Mouse (Mus musculus): ENCODE data around the gene Spata32. TPM values are rescaled to one million over a fixed set of nuclear protein-coding genes. Genes with fewer than 3 reads are reported as not detected.

The Spata32 gene
- total and polyA plus RNA-seq, 2 experiments from 2014 or later = 1.5 to 1.6 TPM

DNA sequence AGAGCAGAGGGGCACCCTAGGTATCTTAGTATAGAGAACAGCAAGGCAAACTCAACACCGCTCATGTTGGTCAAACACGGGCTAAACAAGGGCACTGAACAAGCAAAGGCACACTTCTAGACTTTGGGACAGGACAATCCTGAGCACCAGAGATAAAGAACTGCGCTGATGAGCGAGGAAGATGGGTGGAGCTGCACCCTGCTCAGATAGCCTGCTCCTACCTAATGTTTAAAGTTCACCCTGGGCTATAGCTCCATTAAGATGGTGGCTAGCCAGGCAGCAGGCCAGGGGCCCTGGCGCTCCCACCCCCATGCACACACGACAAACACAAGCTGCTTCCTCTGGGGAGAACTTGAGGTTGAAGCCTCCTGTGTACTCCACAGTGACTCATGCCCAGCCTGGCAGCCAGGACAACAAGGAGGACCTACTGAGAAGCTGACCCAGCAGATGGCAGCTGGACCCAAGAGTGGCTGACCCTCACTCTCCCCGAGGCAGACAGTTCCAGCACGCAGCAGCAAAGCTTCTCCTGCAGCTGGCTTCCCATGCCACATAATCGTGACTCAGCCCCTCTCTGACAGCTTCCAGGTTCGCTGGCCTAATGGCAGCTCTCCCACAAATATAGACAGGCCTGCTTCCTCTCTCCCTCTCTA, 28.0 kb upstream of the Spata32 start:
- Histone ChIP-seq H3K4me1 (ENCODE audit: insufficient read depth, low read length) (peaks cover 33% of the 10 kb centered on the region), H3K27me3 (ENCODE audit: insufficient read depth, low read length) (no peaks in the 10 kb centered on the region)
- DNase-seq (ENCODE audit: low spot score) = peak; percentile 29

DNA sequence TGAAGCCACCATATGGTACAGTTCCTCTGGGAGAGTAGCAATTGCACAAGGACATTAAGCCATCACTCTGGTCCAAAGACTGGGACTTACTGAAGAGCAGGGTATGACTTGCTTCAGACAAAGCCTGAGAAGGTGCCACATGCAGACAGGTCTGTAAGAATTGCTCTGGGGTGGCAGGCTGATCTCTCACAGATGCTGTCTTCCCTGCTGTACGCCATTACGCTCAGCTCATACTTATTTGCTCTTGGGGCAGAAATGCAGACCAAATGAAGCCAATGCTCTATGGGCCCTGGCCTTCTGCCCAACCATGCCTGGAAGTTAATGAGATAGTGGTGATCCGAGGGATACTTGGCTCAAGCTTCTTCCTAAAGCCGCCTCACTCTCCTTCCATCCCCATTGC, 26.6 kb upstream of the Spata32 start:
- Histone ChIP-seq H3K9ac (replicated peaks; ENCODE audit: low read length) (no peak overlapping the region), H3K4me1 (ENCODE audit: insufficient read depth, low read length) (peaks cover 37% of the 10 kb centered on the region), H3K4me3 (ENCODE audit: low read length) (no peak overlapping the region), H3K9me3 (ENCODE audit: low read length) (no peaks in the 10 kb centered on the region), H3K27ac (peak overlapping the region; percentile 68), H3K36me3 (ENCODE audit: insufficient read depth, low read length) (no peaks in the 10 kb centered on the region), H3K4me2 (ENCODE audit: low read depth, low read length) (no peak overlapping the region), H3K27me3 (ENCODE audit: insufficient read depth, low read length) (no peaks in the 10 kb centered on the region)
- ATAC-seq (no peak), DNase-seq (ENCODE audit: low spot score) (peak; percentile 74)
- TF ChIP-seq CTCF (IDR thresholded peaks at IDR 0.05; ENCODE audit: low read depth) = no peak
- WGBS = 41% methylated on average over 4 of the region's 4 CpGs

More for the DNA sequence above, 28.0 kb upstream of the Spata32 start:
- no peak overlapping the region for H3K4me3 ChIP-seq (ENCODE audit: low read length)
- no peak overlapping the region for H3K9ac ChIP-seq (replicated peaks; ENCODE audit: low read length)
- no peaks in the 10 kb centered on the region for H3K36me3 ChIP-seq (ENCODE audit: insufficient read depth, low read length)
- H3K9me3 ChIP-seq (ENCODE audit: low read length) = no peaks in the 10 kb centered on the region
- H3K27ac ChIP-seq = peak overlapping the region; percentile 54
- ATAC-seq = peak; percentile 11; the same call in 1 of the 2 replicates
- no peak for TF ChIP-seq CTCF (IDR thresholded peaks at IDR 0.05; ENCODE audit: low read depth)
- no peak overlapping the region for H3K4me2 ChIP-seq (ENCODE audit: low read depth, low read length)
- 62% methylated on average over 10 of the region's 10 CpGs for WGBS

DNA sequence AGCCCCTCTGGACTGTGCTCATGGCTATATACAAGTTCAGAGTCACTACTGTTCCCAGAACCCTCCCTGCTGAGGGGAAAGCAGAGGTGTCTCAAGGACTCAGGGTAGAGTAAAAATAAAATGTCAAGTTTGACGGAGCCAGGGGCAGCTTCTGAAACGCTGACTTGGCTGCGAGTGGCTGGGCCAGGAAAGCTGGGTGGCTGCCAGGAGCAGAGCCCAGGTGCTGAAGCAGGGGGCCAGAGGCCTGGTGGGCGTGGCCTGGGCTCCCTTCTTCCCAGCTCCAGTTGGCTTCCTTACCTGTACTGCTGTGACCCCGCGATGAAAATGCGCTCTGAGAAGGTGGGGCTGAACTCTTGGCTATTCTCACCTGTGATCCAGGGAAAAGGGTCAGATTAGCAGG, 22.5 kb upstream of the Spata32 start:
- Histone ChIP-seq H3K4me1 (ENCODE audit: insufficient read depth, low read length) (peaks cover 6% of the 10 kb centered on the region; the same call in 1 of the 2 replicates), H3K36me3 (ENCODE audit: insufficient read depth, low read length) (peaks cover 13% of the 10 kb centered on the region; the same call in 1 of the 2 replicates), H3K4me3 (ENCODE audit: low read length) (no peak overlapping the region), H3K27ac (no peak overlapping the region; the same call in 1 of the 2 replicates), H3K27me3 (ENCODE audit: insufficient read depth, low read length) (no peaks in the 10 kb centered on the region), H3K9ac (replicated peaks; ENCODE audit: low read length) (no peak overlapping the region), H3K4me2 (ENCODE audit: low read depth, low read length) (no peak overlapping the region), H3K9me3 (ENCODE audit: low read length) (no peaks in the 10 kb centered on the region)
- no peak for ATAC-seq
- TF ChIP-seq CTCF (IDR thresholded peaks at IDR 0.05; ENCODE audit: low read depth) = no peak
- WGBS = 41% methylated on average over 7 of the region's 7 CpGs
- no peak for DNase-seq (ENCODE audit: low spot score)

DNA sequence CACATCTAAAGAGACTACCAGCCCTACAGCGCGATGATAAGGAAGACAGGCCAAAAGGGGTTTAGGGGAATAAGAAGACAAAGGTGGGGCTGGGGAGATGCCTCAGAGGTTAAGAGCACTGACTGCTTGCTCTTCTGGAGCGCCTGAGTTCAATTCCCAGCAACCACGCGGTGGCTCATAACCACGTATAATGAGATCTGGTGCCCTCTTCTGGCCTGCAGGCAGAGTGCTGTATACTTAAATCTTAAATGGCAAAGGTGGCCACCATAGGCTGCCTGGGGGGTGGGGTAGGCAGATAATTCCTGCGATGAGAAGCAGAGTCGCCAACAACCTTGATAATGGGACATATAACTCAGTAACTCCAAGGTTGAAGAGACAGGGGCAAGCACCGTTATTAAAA, 19.5 kb upstream of the Spata32 start:
- no peaks in the 10 kb centered on the region for H3K27me3 ChIP-seq (ENCODE audit: insufficient read depth, low read length)
- H3K9ac ChIP-seq (replicated peaks; ENCODE audit: low read length) = no peak overlapping the region
- H3K36me3 ChIP-seq (ENCODE audit: insufficient read depth, low read length) = peaks cover 13% of the 10 kb centered on the region; the same call in 1 of the 2 replicates
- H3K4me3 ChIP-seq (ENCODE audit: low read length) = no peak overlapping the region
- DNase-seq (ENCODE audit: low spot score) = no peak
- no peaks in the 10 kb centered on the region for H3K9me3 ChIP-seq (ENCODE audit: low read length)
- 77% methylated on average over 9 of the region's 9 CpGs for WGBS
- ATAC-seq = no peak
- peak; percentile 21; the same call in 1 of the 2 replicates for TF ChIP-seq CTCF (IDR thresholded peaks at IDR 0.05; ENCODE audit: low read depth)
- H3K4me2 ChIP-seq (ENCODE audit: low read depth, low read length) = no peak overlapping the region
- peaks cover 5% of the 10 kb centered on the region; the same call in 1 of the 2 replicates for H3K4me1 ChIP-seq (ENCODE audit: insufficient read depth, low read length)
- H3K27ac ChIP-seq = no peak overlapping the region

DNA sequence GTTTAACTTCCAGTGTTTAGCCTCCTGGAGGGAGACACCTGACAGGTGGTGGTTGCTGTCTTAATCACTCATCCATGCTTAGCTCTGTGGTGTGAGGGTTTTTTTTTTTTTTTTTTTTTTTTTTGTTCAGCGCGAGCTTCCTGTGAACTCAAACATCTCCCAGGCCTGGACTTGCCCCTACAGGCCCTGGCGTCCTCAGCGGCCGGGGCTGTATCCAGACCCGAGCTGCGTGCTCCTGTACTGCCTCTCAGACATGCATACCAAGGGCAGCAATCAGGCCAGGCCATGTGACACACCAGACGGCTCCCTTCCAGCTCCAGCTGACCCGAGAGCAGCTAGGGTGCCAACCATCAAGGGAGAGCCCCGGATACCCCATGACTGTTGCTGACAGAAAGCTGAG, 18.7 kb upstream of the Spata32 start:
- TF ChIP-seq CTCF (IDR thresholded peaks at IDR 0.05; ENCODE audit: low read depth) = no peak

DNA sequence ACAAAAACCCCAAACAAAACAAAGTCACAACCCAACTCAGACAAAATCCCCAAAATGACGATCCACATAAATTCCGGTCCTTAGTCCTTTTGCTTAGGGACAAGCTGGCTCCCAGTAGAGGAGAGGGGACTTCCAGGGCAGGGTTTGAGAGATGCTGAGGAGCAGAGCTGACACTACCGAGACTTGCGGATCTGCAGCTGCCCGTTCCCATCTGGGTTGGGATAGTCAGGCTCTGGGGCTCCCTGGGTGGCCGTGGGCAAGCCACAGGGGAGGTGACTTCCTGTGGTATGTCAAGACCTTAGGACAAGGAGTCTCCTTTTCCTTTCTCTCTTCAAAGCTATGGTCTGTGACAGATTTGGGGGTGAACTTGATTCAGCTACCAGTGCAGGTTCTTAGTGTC, 18.2 kb upstream of the Spata32 start:
- no peak for TF ChIP-seq CTCF (IDR thresholded peaks at IDR 0.05; ENCODE audit: low read depth)
- no peak for ATAC-seq
- H3K4me1 ChIP-seq (ENCODE audit: insufficient read depth, low read length) = peaks cover 5% of the 10 kb centered on the region; the same call in 1 of the 2 replicates
- H3K4me3 ChIP-seq (ENCODE audit: low read length) = no peak overlapping the region
- no peaks in the 10 kb centered on the region for H3K27me3 ChIP-seq (ENCODE audit: insufficient read depth, low read length)
- WGBS = 80% methylated on average over 6 of the region's 6 CpGs
- no peak overlapping the region for H3K4me2 ChIP-seq (ENCODE audit: low read depth, low read length)
- peaks cover 13% of the 10 kb centered on the region; the same call in 1 of the 2 replicates for H3K36me3 ChIP-seq (ENCODE audit: insufficient read depth, low read length)
- DNase-seq (ENCODE audit: low spot score) = no peak
- H3K27ac ChIP-seq = no peak overlapping the region
- no peaks in the 10 kb centered on the region for H3K9me3 ChIP-seq (ENCODE audit: low read length)
- no peak overlapping the region for H3K9ac ChIP-seq (replicated peaks; ENCODE audit: low read length)

More for the DNA sequence above, 18.7 kb upstream of the Spata32 start:
- 79% methylated on average over 10 of the region's 10 CpGs for WGBS
- H3K36me3 ChIP-seq (ENCODE audit: insufficient read depth, low read length) = peaks cover 13% of the 10 kb centered on the region; the same call in 1 of the 2 replicates
- ATAC-seq (no peak), DNase-seq (ENCODE audit: low spot score) (no peak)
- H3K4me2 ChIP-seq (ENCODE audit: low read depth, low read length) = no peak overlapping the region
- H3K9ac ChIP-seq (replicated peaks; ENCODE audit: low read length) = no peak overlapping the region
- no peaks in the 10 kb centered on the region for H3K27me3 ChIP-seq (ENCODE audit: insufficient read depth, low read length)
- no peak overlapping the region for H3K27ac ChIP-seq
- no peak overlapping the region for H3K4me3 ChIP-seq (ENCODE audit: low read length)
- H3K9me3 ChIP-seq (ENCODE audit: low read length) = no peaks in the 10 kb centered on the region
- peaks cover 5% of the 10 kb centered on the region; the same call in 1 of the 2 replicates for H3K4me1 ChIP-seq (ENCODE audit: insufficient read depth, low read length)

DNA sequence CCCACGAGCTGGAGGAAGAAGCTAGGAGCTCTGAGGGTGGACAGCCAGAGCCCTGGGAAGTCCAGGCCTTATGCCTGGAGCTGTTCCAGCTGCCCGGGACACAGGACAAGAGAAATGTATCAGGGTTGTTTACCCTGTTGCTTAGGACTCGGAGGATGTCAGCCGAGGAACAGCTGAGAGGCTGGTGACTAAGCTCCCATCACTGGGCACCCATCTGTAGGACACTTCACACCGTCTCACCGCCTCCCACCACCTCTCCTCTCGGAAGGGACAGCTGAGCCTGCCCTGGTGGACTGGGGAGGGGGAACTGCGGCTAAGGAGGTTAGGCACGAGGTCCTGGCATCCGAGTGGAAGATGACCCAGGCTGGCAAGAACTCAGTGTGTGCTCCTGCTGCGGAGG, 17.5 kb upstream of the Spata32 start:
- Histone ChIP-seq H3K4me1 (ENCODE audit: insufficient read depth, low read length) (no peaks in the 10 kb centered on the region), H3K9ac (replicated peaks; ENCODE audit: low read length) (no peak overlapping the region), H3K4me2 (ENCODE audit: low read depth, low read length) (no peak overlapping the region), H3K4me3 (ENCODE audit: low read length) (no peak overlapping the region), H3K27ac (no peak overlapping the region), H3K9me3 (ENCODE audit: low read length) (no peaks in the 10 kb centered on the region), H3K36me3 (ENCODE audit: insufficient read depth, low read length) (peaks cover 19% of the 10 kb centered on the region), H3K27me3 (ENCODE audit: insufficient read depth, low read length) (no peaks in the 10 kb centered on the region)
- DNase-seq (ENCODE audit: low spot score) (peak; percentile 38), ATAC-seq (no peak)
- no peak for TF ChIP-seq CTCF (IDR thresholded peaks at IDR 0.05; ENCODE audit: low read depth)
- WGBS = 53% methylated on average over 11 of the region's 11 CpGs
